Mouse (Mus musculus): ENCODE results near the gene Tom1l1.
A peak's percentile ranks its signal among the peaks of the same experiment; 100 is the strongest.

Gene Tom1l1

GRCm38 (mm10) chr11:90666916-90667315 is 21.2 kb downstream of the Tom1l1 start:
- no peak for DNase-seq

GRCm38 (mm10) chr11:90666144-90666757 is 21.9 kb downstream of the Tom1l1 start:
- no peak for DNase-seq

GRCm38 (mm10) chr11:90665161-90665560 is 23.0 kb downstream of the Tom1l1 start:
- peak; percentile 59 for DNase-seq

GRCm38 (mm10) chr11:90664345-90664986 is 23.7 kb downstream of the Tom1l1 start:
- DNase-seq: peak; percentile 34

- DNase-seq: peak; percentile 27
These were observed 24.4 kb downstream of the Tom1l1 start for GRCm38 (mm10) chr11:90663618-90664297.

GRCm38 (mm10) chr11:90663052-90663451 is 25.1 kb downstream of the Tom1l1 start:
- no peak for DNase-seq

GRCm38 (mm10) chr11:90660662-90661061 is 27.5 kb downstream of the Tom1l1 start:
- no peak for DNase-seq

- DNase-seq: no peak
These were observed 30.6 kb downstream of the Tom1l1 start for GRCm38 (mm10) chr11:90657527-90657926.

- DNase-seq: no peak
These were observed 35.6 kb downstream of the Tom1l1 start for GRCm38 (mm10) chr11:90652603-90653002.

- no peak for DNase-seq
These were observed 37.8 kb downstream of the Tom1l1 start for GRCm38 (mm10) chr11:90650231-90650885.

- no peak for DNase-seq
These were observed 38.4 kb downstream of the Tom1l1 start for GRCm38 (mm10) chr11:90649777-90650176.

GRCm38 (mm10) chr11:90638312-90638830 is 49.8 kb downstream of the Tom1l1 start:
- peak; percentile 62 for DNase-seq

- peak; percentile 98 for DNase-seq
These were observed 50.5 kb downstream of the Tom1l1 start, which contains the start of the genes Stxbp4 and Cox11 for GRCm38 (mm10) chr11:90637440-90638311. TSS of gene Stxbp4 (minus strand) at chr11:90638084. TSS of gene Cox11 (plus strand) at chr11:90638173.

GRCm38 (mm10) chr11:90634661-90635060 is 53.5 kb downstream of the Tom1l1 start:
- no peak for DNase-seq

- no peak for DNase-seq
These were observed 55.7 kb downstream of the Tom1l1 start for GRCm38 (mm10) chr11:90632480-90632879.

- DNase-seq: no peak
These were observed 60.4 kb downstream of the Tom1l1 start for GRCm38 (mm10) chr11:90627751-90628150.

GRCm38 (mm10) chr11:90625174-90625573 is 63.0 kb downstream of the Tom1l1 start:
- DNase-seq: no peak

- DNase-seq: peak; percentile 74
These were observed 64.7 kb downstream of the Tom1l1 start for GRCm38 (mm10) chr11:90623477-90623876.

GRCm38 (mm10) chr11:90622500-90622899 is 65.7 kb downstream of the Tom1l1 start:
- DNase-seq: no peak

- DNase-seq: no peak
These were observed 66.1 kb downstream of the Tom1l1 start for GRCm38 (mm10) chr11:90622044-90622443.

GRCm38 (mm10) chr11:90616431-90616830 is 71.7 kb downstream of the Tom1l1 start:
- peak; percentile 40 for DNase-seq

- DNase-seq: no peak
These were observed 73.4 kb downstream of the Tom1l1 start for GRCm38 (mm10) chr11:90614743-90615142.

Measured in embryo, embryonic 11 days (tissue).